Mouse (Mus musculus) stomach, postnatal 0 days (tissue): ENCODE results near the gene Zfp335.

Source experiments
- CTCF ChIP-seq: IDR thresholded peaks from 2 replicates; pipeline ENCODE4 v1.5.1; 2016; ENCODE audit warnings: antibody characterized with exemption, low read depth, mild to moderate bottlenecking, moderate library complexity
- EP300 ChIP-seq: optimal IDR thresholded peaks from 2 replicates; pipeline ENCODE3; 2016; ENCODE audit warnings: antibody characterized with exemption

GRCm38 (mm10) chr2:164861094-164861493 is 50.5 kb downstream of the Zfp335 start:
- TF ChIP-seq EP300 (no peak), CTCF (no peak)
